Mouse (Mus musculus) left cerebral cortex, postnatal 36 days (tissue): ENCODE results near the gene Diras2. TPM values are rescaled to one million over a fixed set of nuclear protein-coding genes. Genes with fewer than 3 reads are reported as not detected.
A peak's percentile ranks its signal among the peaks of the same experiment; 100 is the strongest.

Experiments used
- DNase-seq, 2 experiments: peaks; one replicate each; pipeline ENCODE4 v3.0.0; 2021 to 2022; ENCODE audit warnings: low spot score in 2 of 2, mixed read lengths in 1 of 2
- intact Hi-C: fragments of 180-260 bp; cut with DNase I; formaldehyde crosslinking; loops from one replicate; pipeline ENCODE4 v1.15.1; 2025
- total RNA-seq, 2 experiments: library from RNA; stranded (reverse); gene quantifications; 2 replicates each; pipeline ENCODE4 v1.2.3; 2021

The Diras2 gene
- total RNA-seq, result 100 to 1,000 TPM; 158 to 220 TPM

GRCm38 (mm10) chr13:52531121-52531520 lies at the start of gene Diras2:
TSS of gene Diras2 (minus strand) at chr13:52531279.
- intact Hi-C loops, result loop anchor here (2.0 to 10.0 kb wide), 5 partner anchors 41 to 696 kb away; no protein-coding TSS in a partner anchor

GRCm38 (mm10) chr13:52578776-52579175 lies 47.7 kb upstream of the Diras2 start:
- intact Hi-C loops, result loop anchor here (5.0 kb wide), 1 partner anchor 39 kb away; no protein-coding TSS in a partner anchor
- DNase-seq, result no peak

More at GRCm38 (mm10) chr13:52531121-52531520, at the start of gene Diras2:
- DNase-seq, result no peak

- DNase-seq, result no peak
- intact Hi-C loops, result loop anchor here (5.0 kb wide), 1 partner anchor 39 kb away; no protein-coding TSS in a partner anchor
These were observed 46.9 kb upstream of the Diras2 start for GRCm38 (mm10) chr13:52577939-52578338.

- intact Hi-C loops, result loop anchor here (5.0 kb wide), 1 partner anchor 40 kb away; no protein-coding TSS in a partner anchor
- DNase-seq, result no peak
These were observed 46.3 kb upstream of the Diras2 start for GRCm38 (mm10) chr13:52577326-52577920.

- DNase-seq, result no peak
- intact Hi-C loops, result loop anchor here (5.0 kb wide), 1 partner anchor 40 kb away; no protein-coding TSS in a partner anchor
These were observed 45.8 kb upstream of the Diras2 start for GRCm38 (mm10) chr13:52576841-52577240.

- intact Hi-C loops, result loop anchor here (5.0 kb wide), 1 partner anchor 41 kb away; no protein-coding TSS in a partner anchor
- DNase-seq, result no peak
These were observed 45.0 kb upstream of the Diras2 start for GRCm38 (mm10) chr13:52576021-52576614.

- intact Hi-C loops, result loop anchor here (5.0 kb wide), 1 partner anchor 42 kb away; no protein-coding TSS in a partner anchor
These were observed 44.4 kb upstream of the Diras2 start for GRCm38 (mm10) chr13:52575483-52575882.

GRCm38 (mm10) chr13:52574311-52574710 lies 43.2 kb upstream of the Diras2 start:
- intact Hi-C loops, result loop anchor here (5.0 kb wide), 1 partner anchor 42 kb away; the partner anchor contains the start of gene Diras2
- no peak for DNase-seq

More at GRCm38 (mm10) chr13:52575483-52575882, 44.4 kb upstream of the Diras2 start:
- no peak for DNase-seq

GRCm38 (mm10) chr13:52572451-52573446 lies 41.7 kb upstream of the Diras2 start:
- intact Hi-C loops, result loop anchor here (5.0 kb wide), 1 partner anchor 40 kb away; the partner anchor contains the start of gene Diras2
- DNase-seq, result no peak

- DNase-seq, result no peak
- intact Hi-C loops, result loop anchor here (5.0 kb wide), 1 partner anchor 39 kb away; the partner anchor contains the start of gene Diras2
These were observed 40.7 kb upstream of the Diras2 start for GRCm38 (mm10) chr13:52571591-52572384.

GRCm38 (mm10) chr13:52570276-52570675 lies 39.2 kb upstream of the Diras2 start:
- intact Hi-C loops, result loop anchor here (5.0 kb wide), 1 partner anchor 38 kb away; the partner anchor contains the start of gene Diras2
- peak; percentile 67 to 69 for DNase-seq

GRCm38 (mm10) chr13:52569194-52569769 lies 38.2 kb upstream of the Diras2 start:
- intact Hi-C loops, result loop anchor here (5.0 kb wide), 1 partner anchor 317 kb away; no protein-coding TSS in a partner anchor
- DNase-seq, result no peak

GRCm38 (mm10) chr13:52566777-52567176 lies 35.7 kb upstream of the Diras2 start:
- DNase-seq, result no peak
- intact Hi-C loops, result loop anchor here (5.0 kb wide), 1 partner anchor 314 kb away; no protein-coding TSS in a partner anchor

- intact Hi-C loops, result loop anchor here (5.0 kb wide), 1 partner anchor 314 kb away; no protein-coding TSS in a partner anchor
- DNase-seq, result no peak
These were observed 35.2 kb upstream of the Diras2 start for GRCm38 (mm10) chr13:52566188-52566760.

- intact Hi-C loops, result loop anchor here (5.0 kb wide), 1 partner anchor 313 kb away; no protein-coding TSS in a partner anchor
- DNase-seq, result no peak
These were observed 34.1 kb upstream of the Diras2 start for GRCm38 (mm10) chr13:52565103-52565739.

GRCm38 (mm10) chr13:52562166-52562571 lies 31.1 kb upstream of the Diras2 start:
- no peak for DNase-seq
- intact Hi-C loops, result no loop called here
